Comparison of ENCODE assay signal across 28 mouse cellular contexts in the genomic region with DNA sequence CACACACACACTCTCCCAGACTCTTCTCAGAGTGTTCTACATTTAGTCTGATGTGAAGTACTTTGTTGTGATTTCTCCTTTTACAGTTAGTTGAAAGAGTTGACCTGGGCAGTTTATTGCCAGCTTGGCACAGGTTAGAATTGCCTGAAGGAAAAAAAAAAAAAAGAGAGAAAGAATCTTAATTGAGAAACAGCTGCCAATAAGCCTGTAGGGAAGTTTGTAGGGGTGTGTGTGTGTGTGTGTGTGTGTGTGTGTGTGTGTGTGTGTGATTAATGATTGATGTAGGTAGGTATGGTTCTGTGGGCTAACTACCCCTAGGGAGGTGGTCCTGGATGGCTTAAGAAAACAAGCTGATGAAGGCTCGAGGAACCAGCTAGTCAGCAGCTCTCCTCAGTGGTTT.
A peak's percentile ranks its signal among the peaks of the same experiment; 100 is the strongest.
DNase-seq lines count a peak whose midpoint lies in the region; ATAC-seq lines count a peak whose summit lies in the region.
"Had no signal": no experiment of that assay in that cellular context is flagged by ENCODE, and none has a peak within 500 bp of the region (broad histone marks: within the 10 kb centered on the region; RNA-seq: fewer than 3 reads in every experiment).

No protein-coding gene starts in this region.

- no peaks in the 10 kb centered on the region for H3K27me3 ChIP-seq in kidney, embryonic 14.5 days (ENCODE audit: control insufficient read depth, insufficient read depth, low read length)
- no peaks in the 10 kb centered on the region for H3K27me3 ChIP-seq in midbrain, embryonic 16.5 days (ENCODE audit: control insufficient read depth, insufficient read depth, low read depth, low read length)
- H3K27me3 ChIP-seq: embryonic facial prominence, embryonic 13.5 days; hindbrain, embryonic 13.5 days; limb, embryonic 15.5 days; lung, embryonic 15.5 days; midbrain, embryonic 15.5 days; stomach, embryonic 15.5 days had no signal

- no peaks in the 10 kb centered on the region for H3K4me1 ChIP-seq in kidney, embryonic 14.5 days (ENCODE audit: control insufficient read depth, insufficient read depth, low read length)
- H3K4me1 ChIP-seq in midbrain, embryonic 16.5 days (ENCODE audit: control insufficient read depth, insufficient read depth, low read length): no peaks in the 10 kb centered on the region
- H3K4me1 ChIP-seq: embryonic facial prominence, embryonic 13.5 days; forebrain, embryonic 10.5 days; hindbrain, embryonic 13.5 days; lung, embryonic 15.5 days; midbrain, embryonic 10.5 days; midbrain, embryonic 15.5 days; stomach, embryonic 15.5 days had no signal

- no peak overlapping the region for H3K9ac ChIP-seq in kidney, embryonic 14.5 days (ENCODE audit: low read depth, low read length)
- H3K9ac ChIP-seq in midbrain, embryonic 16.5 days (ENCODE audit: low read depth, low read length): no peak overlapping the region
- H3K9ac ChIP-seq: embryonic facial prominence, embryonic 13.5 days; forebrain, postnatal 0 days; hindbrain, embryonic 13.5 days; limb, embryonic 15.5 days; liver, embryonic 14.5 days; lung, embryonic 15.5 days; midbrain, embryonic 15.5 days; stomach, embryonic 15.5 days had no signal

- H3K4me3 ChIP-seq in kidney, embryonic 14.5 days (ENCODE audit: low read length): no peak overlapping the region
- H3K4me3 ChIP-seq in midbrain, embryonic 16.5 days (ENCODE audit: low read depth, low read length): no peak overlapping the region
- H3K4me3 ChIP-seq: embryonic facial prominence, embryonic 13.5 days; forebrain, embryonic 10.5 days; hindbrain, embryonic 13.5 days; left cerebral cortex, adult 2 months; limb, embryonic 15.5 days; lung, embryonic 15.5 days; midbrain, embryonic 10.5 days; midbrain, embryonic 15.5 days; stomach, embryonic 15.5 days had no signal

- no peak overlapping the region for H3K4me2 ChIP-seq in kidney, embryonic 14.5 days (replicated peaks; ENCODE audit: low read depth, low read length)
- H3K4me2 ChIP-seq in midbrain, embryonic 16.5 days (ENCODE audit: low read length): no peak overlapping the region
- H3K4me2 ChIP-seq: embryonic facial prominence, embryonic 13.5 days; heart, embryonic 11.5 days; hindbrain, embryonic 13.5 days; limb, embryonic 15.5 days; lung, embryonic 15.5 days; midbrain, embryonic 15.5 days; stomach, embryonic 15.5 days had no signal

- no peaks in the 10 kb centered on the region for H3K9me3 ChIP-seq in kidney, embryonic 14.5 days (ENCODE audit: control insufficient read depth, low read length)
- H3K9me3 ChIP-seq in midbrain, embryonic 16.5 days (replicated peaks; ENCODE audit: control insufficient read depth, low read length, poor library complexity, severe bottlenecking): no peaks in the 10 kb centered on the region
- H3K9me3 ChIP-seq: embryonic facial prominence, embryonic 13.5 days; forebrain, embryonic 10.5 days; hindbrain, embryonic 13.5 days; limb, embryonic 15.5 days; lung, embryonic 15.5 days; midbrain, embryonic 10.5 days; midbrain, embryonic 15.5 days; stomach, embryonic 15.5 days had no signal

- WGBS in kidney, embryonic 14.5 days: 0% methylated on average over 1 of the region's 1 CpGs
- 56% methylated on average over 1 of the region's 1 CpGs for WGBS in midbrain, embryonic 16.5 days

- no peak overlapping the region for H3K27ac ChIP-seq in kidney, embryonic 14.5 days (ENCODE audit: low read depth, low read length)
- H3K27ac ChIP-seq in midbrain, embryonic 16.5 days (ENCODE audit: low read length): no peak overlapping the region
- H3K27ac ChIP-seq: embryonic facial prominence, embryonic 13.5 days; forebrain, embryonic 10.5 days; hindbrain, embryonic 13.5 days; left cerebral cortex, adult 2 months; limb, embryonic 15.5 days; liver, embryonic 14.5 days; lung, embryonic 15.5 days; midbrain, embryonic 10.5 days; midbrain, embryonic 15.5 days; stomach, embryonic 15.5 days had no signal

- no peaks in the 10 kb centered on the region for H3K36me3 ChIP-seq in kidney, embryonic 14.5 days (ENCODE audit: control insufficient read depth, insufficient read depth, low read length)
- no peaks in the 10 kb centered on the region for H3K36me3 ChIP-seq in midbrain, embryonic 16.5 days (ENCODE audit: control insufficient read depth, insufficient read depth, low read length)
- H3K36me3 ChIP-seq: embryonic facial prominence, embryonic 13.5 days; forebrain, embryonic 10.5 days; hindbrain, embryonic 13.5 days; limb, embryonic 15.5 days; lung, embryonic 15.5 days; midbrain, embryonic 10.5 days; midbrain, embryonic 15.5 days; stomach, embryonic 15.5 days had no signal

- DNase-seq in NIH3T3 (ENCODE audit: low read depth): peak; percentile 11
- peak; percentile 31 for DNase-seq in kidney, adult 11 months
- DNase-seq in kidney, postnatal 25 days: peak; percentile 43 to 59
- DNase-seq in MN1 (ENCODE audit: low spot score): no peak
- no peak for DNase-seq in gastrocnemius, adult 18-20 months (ENCODE audit: low spot score)
- DNase-seq: adrenal gland, adult 2 months; cerebellum, adult 9-10 months; forebrain, postnatal 0 days; gastrocnemius, postnatal 14 days; heart, adult 18-20 months; heart, postnatal 36 days; right cerebral cortex, postnatal 25 days had no signal

- 0 out of 2 replicates have a peak, but pooled peaks have one; percentile 12 for ATAC-seq in kidney, embryonic 14.5 days (ENCODE audit: low FRiP score, low TSS enrichment)
- no peak for ATAC-seq in midbrain, embryonic 16.5 days
- ATAC-seq: activated CD4-positive, CD25-positive, alpha-beta regulatory T cell, adult 4 months; CD4-positive, CD25-positive, alpha-beta regulatory T cell, adult 4 months; forebrain, postnatal 0 days; intestine, embryonic 16.5 days; midbrain, embryonic 15.5 days had no signal

Comparison
In these comparisons a context has a peak if more than half of its experiments do, and no peak if none do; other contexts are left out.
1. DNase-seq: peak in NIH3T3 (single experiment), kidney, adult 11 months (single experiment) and kidney, postnatal 25 days (2 of 2); none in MN1 (single experiment) and gastrocnemius, adult 18-20 months (single experiment).